Mouse (Mus musculus): ENCODE measurements at regions not wholly inside any gene's neighbourhood (a gene's known extent, or its start where the extent isn't known, plus 50 kb on each side); places are given as distances from the start of the nearest gene placed in this dataset.

DNA sequence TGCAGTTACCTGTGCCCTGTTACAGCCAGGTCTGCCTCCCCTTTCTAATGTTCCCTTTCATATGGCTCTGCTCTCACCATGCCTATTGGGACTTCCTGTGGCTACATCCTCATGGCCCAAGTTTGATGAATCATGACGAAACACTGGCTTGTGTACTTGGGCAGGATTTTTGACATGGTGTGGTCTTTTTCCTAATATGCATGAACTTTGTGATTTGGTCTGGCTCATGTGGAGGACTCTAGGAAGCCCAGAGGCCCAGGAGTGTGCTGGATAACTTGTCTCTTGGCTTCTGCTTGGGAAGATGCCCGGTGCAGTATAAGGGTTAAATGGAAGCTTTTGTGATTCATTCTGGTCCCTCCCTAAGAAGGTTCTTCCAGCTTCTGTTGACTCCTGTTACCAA, 184.0 kb upstream of the Bcl6 start:
- no peaks in the 10 kb centered on the region for H3K36me3 ChIP-seq (ENCODE audit: control insufficient read depth, insufficient read depth, low read length)
- no peak overlapping the region for H3K9ac ChIP-seq (ENCODE audit: low read length)
- WGBS: 80% methylated on average over 2 of the region's 2 CpGs
- ATAC-seq (ENCODE audit: insufficient number of reproducible peaks, insufficient read depth, low FRiP score, low read depth): no peak
- peaks cover 6 to 12% of the 10 kb centered on the region in 2 experiments; a peak in 3 of 4 replicates for H3K4me1 ChIP-seq (ENCODE audit: control insufficient read depth in 2 of 2, insufficient read depth in 2 of 2, low read length in 2 of 2)
- no peaks in the 10 kb centered on the region; the same call in 1 of the 2 replicates for H3K27me3 ChIP-seq (ENCODE audit: control insufficient read depth, insufficient read depth, low read length)
- no peak overlapping the region for H3K4me2 ChIP-seq (ENCODE audit: low read length)
- no peaks in the 10 kb centered on the region for H3K9me3 ChIP-seq (ENCODE audit: control insufficient read depth, low read length)
- no peak overlapping the region for H3K4me3 ChIP-seq (ENCODE audit: control insufficient read depth in 1 of 2, insufficient read depth in 1 of 2, low read depth in 1 of 2, low read length in 2 of 2)
- no peak overlapping the region for H3K27ac ChIP-seq (replicated peaks in 1 of 2; ENCODE audit: control insufficient read depth in 1 of 2, insufficient read depth in 1 of 2, low read depth in 2 of 2, low read length in 2 of 2)

- no peaks in the 10 kb centered on the region for H3K9me3 ChIP-seq (ENCODE audit: control insufficient read depth, low read length)
- no peak overlapping the region for H3K4me3 ChIP-seq (ENCODE audit: control insufficient read depth in 1 of 2, insufficient read depth in 1 of 2, low read depth in 1 of 2, low read length in 2 of 2)
- no peak for ATAC-seq (ENCODE audit: insufficient number of reproducible peaks, insufficient read depth, low FRiP score, low read depth)
- no peak overlapping the region for H3K9ac ChIP-seq (ENCODE audit: low read length)
- H3K27me3 ChIP-seq (ENCODE audit: control insufficient read depth, insufficient read depth, low read length): no peaks in the 10 kb centered on the region; the same call in 1 of the 2 replicates
- H3K27ac ChIP-seq (replicated peaks in 1 of 2; ENCODE audit: control insufficient read depth in 1 of 2, insufficient read depth in 1 of 2, low read depth in 2 of 2, low read length in 2 of 2): no peak overlapping the region
- no peaks in the 10 kb centered on the region for H3K36me3 ChIP-seq (ENCODE audit: control insufficient read depth, insufficient read depth, low read length)
- 78% methylated on average over 5 of the region's 5 CpGs for WGBS
- H3K4me1 ChIP-seq (ENCODE audit: control insufficient read depth in 2 of 2, insufficient read depth in 2 of 2, low read length in 2 of 2): peaks cover 6 to 12% of the 10 kb centered on the region in 2 experiments; a peak in 3 of 4 replicates
- no peak overlapping the region for H3K4me2 ChIP-seq (ENCODE audit: low read length)
Measured at GRCm38 (mm10) chr16:24172065-24172464, 183.4 kb upstream of the Bcl6 start.

GRCm38 (mm10) chr16:24171161-24171560, 182.5 kb upstream of the Bcl6 start:
- no peak for ATAC-seq (ENCODE audit: insufficient number of reproducible peaks, insufficient read depth, low FRiP score, low read depth)
- no peak overlapping the region for H3K27ac ChIP-seq (replicated peaks in 1 of 2; ENCODE audit: control insufficient read depth in 1 of 2, insufficient read depth in 1 of 2, low read depth in 2 of 2, low read length in 2 of 2)
- H3K4me3 ChIP-seq (ENCODE audit: control insufficient read depth in 1 of 2, insufficient read depth in 1 of 2, low read depth in 1 of 2, low read length in 2 of 2): no peak overlapping the region
- no peak overlapping the region for H3K9ac ChIP-seq (ENCODE audit: low read length)
- H3K9me3 ChIP-seq (ENCODE audit: control insufficient read depth, low read length): no peaks in the 10 kb centered on the region
- no peak overlapping the region for H3K4me2 ChIP-seq (ENCODE audit: low read length)
- peaks cover 4 to 10% of the 10 kb centered on the region in 2 experiments; a peak in 3 of 4 replicates for H3K4me1 ChIP-seq (ENCODE audit: control insufficient read depth in 2 of 2, insufficient read depth in 2 of 2, low read length in 2 of 2)
- 79% methylated on average over 4 of the region's 4 CpGs for WGBS
- no peaks in the 10 kb centered on the region; the same call in 1 of the 2 replicates for H3K27me3 ChIP-seq (ENCODE audit: control insufficient read depth, insufficient read depth, low read length)
- no peaks in the 10 kb centered on the region for H3K36me3 ChIP-seq (ENCODE audit: control insufficient read depth, insufficient read depth, low read length)

GRCm38 (mm10) chr16:24166496-24166895, 177.8 kb upstream of the Bcl6 start:
- Histone ChIP-seq H3K9me3 (ENCODE audit: control insufficient read depth, low read length) (no peaks in the 10 kb centered on the region), H3K36me3 (ENCODE audit: control insufficient read depth, insufficient read depth, low read length) (no peaks in the 10 kb centered on the region)
- ATAC-seq (ENCODE audit: insufficient number of reproducible peaks, insufficient read depth, low FRiP score, low read depth): no peak

GRCm38 (mm10) chr16:24165461-24166081, 176.9 kb upstream of the Bcl6 start:
- Histone ChIP-seq H3K27ac (replicated peaks in 1 of 2; ENCODE audit: control insufficient read depth in 1 of 2, insufficient read depth in 1 of 2, low read depth in 2 of 2, low read length in 2 of 2) (no peak overlapping the region), H3K9me3 (ENCODE audit: control insufficient read depth, low read length) (no peaks in the 10 kb centered on the region), H3K36me3 (ENCODE audit: control insufficient read depth, insufficient read depth, low read length) (no peaks in the 10 kb centered on the region), H3K4me3 (ENCODE audit: control insufficient read depth in 1 of 2, insufficient read depth in 1 of 2, low read depth in 1 of 2, low read length in 2 of 2) (no peak overlapping the region), H3K4me2 (ENCODE audit: low read length) (no peak overlapping the region), H3K9ac (ENCODE audit: low read length) (peak overlapping the region; percentile 8; the same call in 1 of the 2 replicates), H3K4me1 (ENCODE audit: control insufficient read depth in 2 of 2, insufficient read depth in 2 of 2, low read length in 2 of 2) (peaks cover 6% of the 10 kb centered on the region in 2 experiments; a peak in 2 of 4 replicates), H3K27me3 (ENCODE audit: control insufficient read depth, insufficient read depth, low read length) (no peaks in the 10 kb centered on the region)
- WGBS: 48% methylated on average over 11 of the region's 11 CpGs
- ATAC-seq (ENCODE audit: insufficient number of reproducible peaks, insufficient read depth, low FRiP score, low read depth): no peak

More at GRCm38 (mm10) chr16:24166496-24166895, 177.8 kb upstream of the Bcl6 start:
- H3K4me3 ChIP-seq (ENCODE audit: control insufficient read depth in 1 of 2, insufficient read depth in 1 of 2, low read depth in 1 of 2, low read length in 2 of 2): no peak overlapping the region
- no peak overlapping the region for H3K4me2 ChIP-seq (ENCODE audit: low read length)
- no peaks in the 10 kb centered on the region for H3K27me3 ChIP-seq (ENCODE audit: control insufficient read depth, insufficient read depth, low read length)
- H3K27ac ChIP-seq (replicated peaks in 1 of 2; ENCODE audit: control insufficient read depth in 1 of 2, insufficient read depth in 1 of 2, low read depth in 2 of 2, low read length in 2 of 2): no peak overlapping the region
- H3K9ac ChIP-seq (ENCODE audit: low read length): no peak overlapping the region
- H3K4me1 ChIP-seq (ENCODE audit: control insufficient read depth in 2 of 2, insufficient read depth in 2 of 2, low read length in 2 of 2): peaks cover 6% of the 10 kb centered on the region in 2 experiments; a peak in 2 of 4 replicates

GRCm38 (mm10) chr16:24160705-24161285, 172.1 kb upstream of the Bcl6 start:
- Histone ChIP-seq H3K4me1 (ENCODE audit: control insufficient read depth in 2 of 2, insufficient read depth in 2 of 2, low read length in 2 of 2) (peaks cover 5% of the 10 kb centered on the region in 2 experiments; a peak in 2 of 4 replicates), H3K4me2 (ENCODE audit: low read length) (no peak overlapping the region), H3K27me3 (ENCODE audit: control insufficient read depth, insufficient read depth, low read length) (no peaks in the 10 kb centered on the region), H3K9me3 (ENCODE audit: control insufficient read depth, low read length) (no peaks in the 10 kb centered on the region), H3K9ac (ENCODE audit: low read length) (no peak overlapping the region), H3K36me3 (ENCODE audit: control insufficient read depth, insufficient read depth, low read length) (no peaks in the 10 kb centered on the region), H3K27ac (replicated peaks in 1 of 2; ENCODE audit: control insufficient read depth in 1 of 2, insufficient read depth in 1 of 2, low read depth in 2 of 2, low read length in 2 of 2) (no peak overlapping the region), H3K4me3 (ENCODE audit: control insufficient read depth in 1 of 2, insufficient read depth in 1 of 2, low read depth in 1 of 2, low read length in 2 of 2) (no peak overlapping the region)
- no peak for ATAC-seq (ENCODE audit: insufficient number of reproducible peaks, insufficient read depth, low FRiP score, low read depth)
- WGBS: 72% methylated on average over 5 of the region's 5 CpGs

- Histone ChIP-seq H3K36me3 (ENCODE audit: control insufficient read depth, insufficient read depth, low read length) (no peaks in the 10 kb centered on the region), H3K27ac (replicated peaks in 1 of 2; ENCODE audit: control insufficient read depth in 1 of 2, insufficient read depth in 1 of 2, low read depth in 2 of 2, low read length in 2 of 2) (no peak overlapping the region), H3K9me3 (ENCODE audit: control insufficient read depth, low read length) (no peaks in the 10 kb centered on the region), H3K9ac (ENCODE audit: low read length) (no peak overlapping the region), H3K27me3 (ENCODE audit: control insufficient read depth, insufficient read depth, low read length) (no peaks in the 10 kb centered on the region), H3K4me2 (ENCODE audit: low read length) (no peak overlapping the region), H3K4me3 (ENCODE audit: control insufficient read depth in 1 of 2, insufficient read depth in 1 of 2, low read depth in 1 of 2, low read length in 2 of 2) (no peak overlapping the region), H3K4me1 (ENCODE audit: control insufficient read depth in 2 of 2, insufficient read depth in 2 of 2, low read length in 2 of 2) (no peaks in the 10 kb centered on the region; a peak in 1 of 4 replicates)
- ATAC-seq (ENCODE audit: insufficient number of reproducible peaks, insufficient read depth, low FRiP score, low read depth): no peak
- 62% methylated on average over 2 of the region's 2 CpGs for WGBS
Measured at GRCm38 (mm10) chr16:24159336-24159735, 170.7 kb upstream of the Bcl6 start.

All from heart, embryonic 14.5 days (tissue).